Mouse (Mus musculus) embryonic facial prominence, embryonic 13.5 days (tissue): Measurements from ENCODE around the gene Snd1. TPM values are rescaled to one million over a fixed set of nuclear protein-coding genes. Genes with fewer than 3 reads are reported as not detected.

Experiments used
- ATAC-seq: fragments of 200-750 bp; cut with Nextera tagmentation; 2 replicates; pipeline ENCODE4 v1.8.0; 2017; ENCODE audit warnings: low read depth; ENCODE audit not compliant: insufficient number of reproducible peaks, insufficient read depth, low FRiP score, low TSS enrichment
- H3K27ac ChIP-seq: fragments of 300-500 bp; sonication (generic); 2 replicates; pipeline ENCODE4 v1.5.1; 2015; ENCODE audit warnings: moderate library complexity, mild to moderate bottlenecking, inconsistent platforms
- H3K27me3 ChIP-seq: fragments of 300-500 bp; sonication (generic); 2 replicates; pipeline ENCODE4 v1.6.1; 2015; ENCODE audit warnings: mild to moderate bottlenecking, inconsistent platforms
- H3K36me3 ChIP-seq: fragments of 300-500 bp; sonication (generic); 2 replicates; pipeline ENCODE4 v1.6.1; 2015; ENCODE audit warnings: mild to moderate bottlenecking, inconsistent platforms
- H3K4me1 ChIP-seq: fragments of 300-500 bp; sonication (generic); 2 replicates; pipeline ENCODE4 v1.6.1; 2015; ENCODE audit warnings: inconsistent platforms
- H3K4me2 ChIP-seq: fragments of 300-500 bp; sonication (generic); 2 replicates; pipeline ENCODE4 v1.6.1; 2015; ENCODE audit warnings: moderate library complexity, mild to moderate bottlenecking, inconsistent platforms
- H3K4me3 ChIP-seq: fragments of 300-500 bp; sonication (generic); 2 replicates; pipeline ENCODE4 v1.5.1; 2015; ENCODE audit warnings: mild to moderate bottlenecking, inconsistent platforms
- H3K9ac ChIP-seq: fragments of 300-500 bp; sonication (generic); 2 replicates; pipeline ENCODE4 v1.6.1; 2015; ENCODE audit warnings: mild to moderate bottlenecking, inconsistent platforms
- H3K9me3 ChIP-seq: fragments of 300-500 bp; sonication (generic); 2 replicates; pipeline ENCODE4 v1.6.1; 2016; ENCODE audit warnings: inconsistent platforms
- WGBS: fragments of 180-500 bp; shearing (Covaris S2); methylation state at CpG from one replicate; pipeline ENCODE4 v1.1.7; 2015; ENCODE audit warnings: mixed read lengths; 5-methylcytosine and 5-hydroxymethylcytosine counted together
- polyA plus RNA-seq: library from polyadenylated mRNA; unstranded; fragments of >200 nt; fragmentation: Nextera tagmentation; extraction: Ambion mirVana; gene quantifications from 2 replicates; pipeline ENCODE4 v1.2.1, GENCODE M21; 2015

The Snd1 gene
- polyA plus RNA-seq, 1 experiment from 2014 or later, result 118 TPM

GRCm38 (mm10) chr6:28980219-28980618 is 505.3 kb downstream of the Snd1 start:
- WGBS, result 5% methylated on average over 14 of the region's 14 CpGs
- Histone ChIP-seq H3K27me3 (peaks cover 78% of the 10 kb centered on the region), H3K4me3 (peak overlapping the region; percentile 50), H3K9me3 (no peaks in the 10 kb centered on the region), H3K4me2 (peak overlapping the region; percentile 89), H3K4me1 (peaks cover 15% of the 10 kb centered on the region), H3K27ac (no peak overlapping the region), H3K9ac (peak overlapping the region; percentile 61; the same call in 1 of the 2 replicates), H3K36me3 (no peaks in the 10 kb centered on the region)
- ATAC-seq, result 0 out of 2 replicates have a peak, but pooled peaks have one; percentile 35

DNA sequence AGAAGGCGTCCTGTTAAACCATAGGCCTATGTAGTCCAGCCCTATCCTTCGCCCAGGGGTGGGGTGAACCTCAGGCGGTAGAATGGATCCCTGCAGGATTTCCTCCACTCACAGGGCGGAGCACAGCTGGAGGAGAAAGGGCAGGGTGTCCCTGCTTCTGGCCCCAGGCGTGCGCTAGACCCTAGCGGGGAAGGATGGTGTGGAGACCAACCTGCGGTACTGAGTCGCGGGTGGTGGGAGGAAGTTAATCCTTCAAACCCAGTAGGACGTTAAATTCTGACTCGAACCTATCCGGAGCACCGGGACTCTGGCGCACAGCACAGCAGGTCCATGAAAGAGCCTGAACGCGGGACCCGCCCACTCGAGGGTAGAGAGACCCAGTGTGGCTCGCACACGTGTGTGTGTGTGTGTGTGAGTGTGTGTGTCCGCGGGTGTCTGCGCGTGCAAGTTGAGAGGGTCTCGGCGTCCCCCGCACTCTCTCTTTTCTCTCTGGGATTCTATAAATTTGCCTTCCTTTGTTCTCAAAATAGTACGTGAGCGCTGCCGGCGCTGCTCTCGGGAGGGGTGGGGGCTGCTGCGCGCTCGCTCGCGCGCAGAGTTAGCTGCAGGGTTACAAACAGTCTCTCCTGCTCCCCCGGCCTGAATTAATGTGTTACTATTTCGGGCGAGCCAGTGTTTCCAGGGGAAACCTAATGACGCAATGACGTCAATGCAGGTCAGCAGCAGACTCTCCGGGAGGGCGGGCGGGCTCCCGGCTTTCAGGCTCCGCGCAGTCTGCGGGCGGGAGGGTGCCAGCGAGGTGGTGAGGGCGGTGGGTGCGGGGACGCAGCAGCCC is 506.0 kb downstream of the Snd1 start:
- Histone ChIP-seq H3K9ac (peak overlapping the region; percentile 61), H3K4me3 (peak overlapping the region; percentile 50), H3K27me3 (peaks cover 76% of the 10 kb centered on the region), H3K4me2 (peak overlapping the region; percentile 89), H3K27ac (no peak overlapping the region), H3K4me1 (peaks cover 15% of the 10 kb centered on the region), H3K36me3 (no peaks in the 10 kb centered on the region), H3K9me3 (no peaks in the 10 kb centered on the region)
- peak; percentile 44; the same call in 1 of the 2 replicates for ATAC-seq
- WGBS, result under 1% methylated on average over 56 of the region's 56 CpGs

DNA sequence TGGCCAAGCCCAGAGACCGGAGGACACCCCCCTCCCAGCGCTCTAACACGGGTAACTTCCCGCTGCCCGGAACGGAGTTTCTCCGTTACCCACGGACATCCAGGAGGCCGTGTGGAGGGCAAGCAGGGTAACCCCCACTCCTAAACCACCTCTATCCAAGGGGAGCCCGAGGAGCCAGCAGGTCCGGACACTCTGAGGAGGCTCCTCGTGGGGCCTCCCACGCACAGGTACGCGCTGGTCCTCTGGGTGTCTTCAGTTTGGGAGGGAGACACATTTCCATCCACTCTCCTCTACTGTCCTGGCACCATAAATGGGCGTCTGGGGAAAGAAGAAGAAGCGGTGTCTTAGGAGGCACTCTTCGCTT is 506.6 kb downstream of the Snd1 start:
- Histone ChIP-seq H3K27me3 (peaks cover 73% of the 10 kb centered on the region), H3K36me3 (no peaks in the 10 kb centered on the region), H3K4me3 (peak overlapping the region; percentile 50), H3K9ac (no peak overlapping the region), H3K4me1 (peaks cover 15% of the 10 kb centered on the region), H3K27ac (no peak overlapping the region), H3K9me3 (no peaks in the 10 kb centered on the region), H3K4me2 (peak overlapping the region; percentile 89)
- ATAC-seq, result 0 out of 2 replicates have a peak, but pooled peaks have one; percentile 7
- WGBS, result 3% methylated on average over 18 of the region's 18 CpGs

DNA sequence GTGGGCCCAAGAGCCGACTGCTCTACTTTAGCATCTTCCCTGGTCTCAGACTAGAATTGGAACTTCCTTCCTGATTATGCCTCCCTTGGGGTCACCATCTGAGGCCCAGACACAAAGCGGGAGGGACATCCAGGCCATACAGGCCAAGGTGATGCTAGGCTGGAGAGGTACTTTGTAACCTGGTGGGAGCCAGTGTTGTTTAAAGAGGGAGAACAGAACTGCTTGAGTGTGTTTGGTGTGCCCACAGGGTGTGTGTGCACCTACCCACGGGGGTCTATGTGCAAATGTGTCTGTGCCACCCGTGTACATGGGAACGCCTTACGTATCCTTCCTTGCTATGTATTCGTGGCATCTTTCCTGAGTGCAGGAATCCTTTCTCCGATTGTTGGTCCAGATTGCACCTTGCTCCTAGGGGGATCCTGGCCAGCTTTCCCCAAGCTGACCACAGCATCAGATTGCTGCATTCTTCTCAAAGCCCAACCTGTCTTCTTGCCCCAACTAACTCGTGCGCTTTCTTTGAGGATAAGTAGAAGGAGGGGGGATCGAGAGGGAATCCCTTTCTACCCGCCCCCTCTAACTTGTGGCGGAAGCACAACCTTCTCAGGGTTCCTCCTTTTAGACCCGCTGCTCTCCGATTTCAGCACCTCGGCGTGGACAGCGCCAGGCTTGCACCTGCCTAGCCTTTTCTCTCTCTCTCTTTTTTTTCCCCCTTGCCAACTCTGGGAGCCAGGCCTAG is 507.2 kb downstream of the Snd1 start:
- H3K4me2 ChIP-seq, result peak overlapping the region; percentile 89

DNA sequence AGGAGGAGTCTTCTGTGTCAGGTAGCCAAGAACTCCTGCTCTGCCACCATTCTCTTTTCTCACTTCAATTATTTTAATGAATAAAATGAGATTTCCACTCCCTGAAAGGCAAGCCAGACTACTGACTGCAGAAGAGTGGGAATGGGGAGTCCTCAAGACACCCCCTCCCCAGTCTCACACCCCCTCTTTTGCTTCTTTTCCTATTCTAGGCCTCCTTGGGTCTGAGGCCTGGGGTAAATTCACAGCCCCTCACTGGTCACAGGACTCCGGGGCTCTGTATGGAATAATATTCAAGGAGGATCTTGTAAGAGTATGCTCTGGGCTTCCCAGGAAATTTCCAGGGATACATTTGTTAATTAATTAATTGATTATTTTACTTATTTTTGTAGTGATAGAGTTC is 507.9 kb downstream of the Snd1 start:
- Histone ChIP-seq H3K4me1 (peaks cover 15% of the 10 kb centered on the region), H3K4me2 (no peak overlapping the region), H3K9me3 (no peaks in the 10 kb centered on the region), H3K9ac (no peak overlapping the region), H3K4me3 (no peak overlapping the region), H3K27me3 (peaks cover 61% of the 10 kb centered on the region), H3K36me3 (no peaks in the 10 kb centered on the region), H3K27ac (no peak overlapping the region)
- 65% methylated on average over 1 of the region's 1 CpGs for WGBS
- no peak for ATAC-seq

More for the DNA sequence above, 507.2 kb downstream of the Snd1 start:
- H3K27ac ChIP-seq, result no peak overlapping the region
- H3K27me3 ChIP-seq, result peaks cover 68% of the 10 kb centered on the region
- no peaks in the 10 kb centered on the region for H3K36me3 ChIP-seq
- H3K9me3 ChIP-seq, result no peaks in the 10 kb centered on the region
- 13% methylated on average over 18 of the region's 18 CpGs for WGBS
- no peak overlapping the region for H3K9ac ChIP-seq
- no peak for ATAC-seq
- peaks cover 15% of the 10 kb centered on the region for H3K4me1 ChIP-seq
- peak overlapping the region; percentile 50; the same call in 1 of the 2 replicates for H3K4me3 ChIP-seq

Other genes with a start within 250 kb of the Snd1 start
- gene Zfp800, start 77.1 kb upstream of the Snd1 start, polyA plus RNA-seq, result 16.6 and 20.4 TPM in 2 replicates
- gene Arf5, start 51.6 kb upstream of the Snd1 start, polyA plus RNA-seq, result 358 and 407 TPM in 2 replicates
- gene Fscn3, start 47.4 kb upstream of the Snd1 start, polyA plus RNA-seq, result not detected in 2 replicates
- gene Gcc1, start 46.7 kb upstream of the Snd1 start, polyA plus RNA-seq, result 9.9 and 12.2 TPM in 2 replicates
- not detected in 2 replicates for gene Pax4, start 25.8 kb upstream of the Snd1 start, polyA plus RNA-seq